Mouse (Mus musculus): ENCODE data around the gene Cdkn1b.

- TF ChIP-seq FLI1 (IDR thresholded peaks at IDR 0.05; ENCODE audit: low read length) (no peak), GATA1 (IDR thresholded peaks at IDR 0.05; ENCODE audit: borderline replicate concordance, low read length) (no peak)
These were observed 49.3 kb upstream of the Cdkn1b start for GRCm38 (mm10) chr6:134870887-134871286.

All from megakaryocyte, embryonic 14.5 days (primary cell).